Comparison of ENCODE assay signal across 1 mouse cellular context in genomic region chr19:5109659-5110453, GRCm38 (mm10).
TF ChIP-seq lines count a peak whose summit lies in the region.

No protein-coding gene starts in this region.

TF ChIP-seq in MEL, 35 proteins besides CTCF, POLR2A, EP300 and RAD21:
- TF ChIP-seq SIN3A (IDR thresholded peaks at IDR 0.05; ENCODE audit: low read length) (no peak), HCFC1 (IDR thresholded peaks at IDR 0.05; ENCODE audit: low read depth, low read length) (no peak), UBTF (IDR thresholded peaks at IDR 0.05; ENCODE audit: borderline replicate concordance, insufficient read depth, low read depth, low read length) (no peak), CHD1 (IDR thresholded peaks at IDR 0.05; ENCODE audit: low read depth, low read length) (no peak), BHLHE40 (IDR thresholded peaks at IDR 0.05; ENCODE audit: borderline replicate concordance, low read depth, low read length) (no peak), ZMIZ1 (IDR thresholded peaks at IDR 0.05; ENCODE audit: low read depth, low read length) (no peak), GABPA (IDR thresholded peaks at IDR 0.05; ENCODE audit: low read depth, low read length) (no peak), E2F4 (IDR thresholded peaks at IDR 0.05; ENCODE audit: borderline replicate concordance, low read depth, low read length) (no peak), JUND (IDR thresholded peaks at IDR 0.05; ENCODE audit: low read depth, low read length) (no peak), ETS1 (IDR thresholded peaks at IDR 0.05; ENCODE audit: low read depth, low read length) (no peak), GATA1 (IDR thresholded peaks at IDR 0.05; ENCODE audit: low read depth, low read length) (no peak), TCF12 (IDR thresholded peaks at IDR 0.05; ENCODE audit: low read depth, low read length) (no peak), ELF1 (IDR thresholded peaks at IDR 0.05; ENCODE audit: low read depth, low read length) (no peak), TBP (IDR thresholded peaks at IDR 0.05; ENCODE audit: low read depth, low read length) (no peak), MYB (IDR thresholded peaks at IDR 0.05; ENCODE audit: low read depth, low read length) (no peak), MAX (IDR thresholded peaks at IDR 0.05; ENCODE audit: low read length) (no peak), NRF1 (IDR thresholded peaks at IDR 0.05; ENCODE audit: insufficient read depth, low read depth, low read length, poor library complexity, severe bottlenecking) (no peak), MAFK (IDR thresholded peaks at IDR 0.05; ENCODE audit: borderline replicate concordance, low read depth, low read length) (no peak), KAT2A (conservative IDR thresholded peaks at IDR 0.05; ENCODE audit: low read depth, low read length) (no peak)
